Mouse (Mus musculus) c-Kit-negative CD71-positive TER-119-positive erythroid progenitor cells, embryonic 14.5 days (primary cell): ENCODE results near the gene Smad3.

Experiments
- DNase-seq: peaks from one replicate; pipeline ENCODE4 v3.0.0-alpha.2; 2013; ENCODE audit warnings: low read depth, low spot score

Gene Smad3

GRCm38 (mm10) chr9:63745821-63746632 lies 11.8 kb downstream of the Smad3 start:
- DNase-seq = no peak

GRCm38 (mm10) chr9:63744595-63744994 lies 13.2 kb downstream of the Smad3 start:
- DNase-seq = no peak

- DNase-seq = no peak
These were observed 14.0 kb downstream of the Smad3 start for GRCm38 (mm10) chr9:63743775-63744174.

- no peak for DNase-seq
These were observed 14.7 kb downstream of the Smad3 start for GRCm38 (mm10) chr9:63742887-63743660.

GRCm38 (mm10) chr9:63742318-63742717 lies 15.5 kb downstream of the Smad3 start:
- no peak for DNase-seq

- no peak for DNase-seq
These were observed 16.0 kb downstream of the Smad3 start for GRCm38 (mm10) chr9:63741792-63742191.

- no peak for DNase-seq
These were observed 17.4 kb downstream of the Smad3 start for GRCm38 (mm10) chr9:63740320-63740841.

- DNase-seq = no peak
These were observed 19.0 kb downstream of the Smad3 start for GRCm38 (mm10) chr9:63738830-63739229.

- DNase-seq = no peak
These were observed 19.6 kb downstream of the Smad3 start for GRCm38 (mm10) chr9:63738086-63738701.

GRCm38 (mm10) chr9:63737426-63737931 lies 20.3 kb downstream of the Smad3 start:
- DNase-seq = no peak

- no peak for DNase-seq
These were observed 23.5 kb downstream of the Smad3 start for GRCm38 (mm10) chr9:63734261-63734660.

GRCm38 (mm10) chr9:63732700-63733099 lies 25.1 kb downstream of the Smad3 start:
- DNase-seq = no peak

- no peak for DNase-seq
These were observed 26.5 kb downstream of the Smad3 start for GRCm38 (mm10) chr9:63731114-63731828.

GRCm38 (mm10) chr9:63728969-63729368 lies 28.8 kb downstream of the Smad3 start:
- no peak for DNase-seq

GRCm38 (mm10) chr9:63727070-63727469 lies 30.7 kb downstream of the Smad3 start:
- DNase-seq = no peak

GRCm38 (mm10) chr9:63726088-63727010 lies 31.4 kb downstream of the Smad3 start:
- DNase-seq = no peak

GRCm38 (mm10) chr9:63724750-63725149 lies 33.0 kb downstream of the Smad3 start:
- DNase-seq = no peak

GRCm38 (mm10) chr9:63722918-63723317 lies 34.9 kb downstream of the Smad3 start:
- DNase-seq = no peak

- no peak for DNase-seq
These were observed 35.4 kb downstream of the Smad3 start for GRCm38 (mm10) chr9:63722350-63722749.
